Comparison of ENCODE assay signal across 10 mouse cellular contexts in genomic region chr5:148131458-148132131, GRCm38 (mm10).
A peak's percentile ranks its signal among the peaks of the same experiment; 100 is the strongest.
DNase-seq lines count a peak whose midpoint lies in the region; ATAC-seq and TF ChIP-seq lines count a peak whose summit lies in the region.
"Had no signal": no experiment of that assay in that cellular context is flagged by ENCODE, and none has a peak within 500 bp of the region (broad histone marks: within the 10 kb centered on the region; RNA-seq: fewer than 3 reads in every experiment).

No protein-coding gene starts in this region.

- no peaks in the 10 kb centered on the region for H3K9me3 ChIP-seq in embryonic facial prominence, embryonic 14.5 days (ENCODE audit: control insufficient read depth, low read length)
- no peaks in the 10 kb centered on the region for H3K9me3 ChIP-seq in embryonic facial prominence, embryonic 10.5 days
- H3K9me3 ChIP-seq in limb, embryonic 14.5 days (ENCODE audit: control insufficient read depth, low read length): no peaks in the 10 kb centered on the region
- no peaks in the 10 kb centered on the region for H3K9me3 ChIP-seq in limb, embryonic 10.5 days (replicated peaks)
- H3K9me3 ChIP-seq in hindbrain, embryonic 13.5 days: no peaks in the 10 kb centered on the region
- H3K9me3 ChIP-seq in kidney, embryonic 14.5 days (ENCODE audit: control insufficient read depth, low read length): no peaks in the 10 kb centered on the region
- H3K9me3 ChIP-seq: embryonic facial prominence, embryonic 13.5 days had no signal

- H3K27ac ChIP-seq in embryonic facial prominence, embryonic 14.5 days (replicated peaks; ENCODE audit: low read depth, low read length): peak overlapping the region; percentile 29; the same call in 1 of the 2 replicates
- H3K27ac ChIP-seq in embryonic facial prominence, embryonic 10.5 days (replicated peaks): no peak overlapping the region
- H3K27ac ChIP-seq in limb, embryonic 14.5 days (replicated peaks; ENCODE audit: low read depth, low read length): no peak overlapping the region
- no peak overlapping the region for H3K27ac ChIP-seq in limb, embryonic 10.5 days
- H3K27ac ChIP-seq in hindbrain, embryonic 13.5 days: peak overlapping the region; percentile 69
- no peak overlapping the region for H3K27ac ChIP-seq in kidney, embryonic 14.5 days (ENCODE audit: low read depth, low read length)

- 41% methylated on average over 10 of the region's 10 CpGs for WGBS in embryonic facial prominence, embryonic 14.5 days
- WGBS in embryonic facial prominence, embryonic 10.5 days: 73% methylated on average over 10 of the region's 10 CpGs
- 63% methylated on average over 10 of the region's 10 CpGs for WGBS in limb, embryonic 14.5 days
- WGBS in limb, embryonic 10.5 days: 73% methylated on average over 10 of the region's 10 CpGs
- 68% methylated on average over 10 of the region's 10 CpGs for WGBS in hindbrain, embryonic 13.5 days
- 78% methylated on average over 10 of the region's 10 CpGs for WGBS in kidney, embryonic 14.5 days

- no peak overlapping the region for H3K4me2 ChIP-seq in embryonic facial prominence, embryonic 14.5 days (ENCODE audit: low read depth, low read length)
- H3K4me2 ChIP-seq in limb, embryonic 14.5 days (replicated peaks; ENCODE audit: low read depth, low read length, severe bottlenecking): no peak overlapping the region
- H3K4me2 ChIP-seq in hindbrain, embryonic 13.5 days: no peak overlapping the region
- H3K4me2 ChIP-seq in myocyte (ENCODE audit: low read depth): peak overlapping the region; percentile 42
- no peak overlapping the region for H3K4me2 ChIP-seq in kidney, embryonic 14.5 days (replicated peaks; ENCODE audit: low read depth, low read length)
- H3K4me2 ChIP-seq: embryonic facial prominence, embryonic 13.5 days had no signal

- peak; percentile 42; the same call in 1 of the 2 replicates for ATAC-seq in embryonic facial prominence, embryonic 14.5 days (ENCODE audit: low read depth)
- peak; percentile 57; the same call in 1 of the 2 replicates for ATAC-seq in limb, embryonic 14.5 days (ENCODE audit: low FRiP score, low read depth)
- ATAC-seq in hindbrain, embryonic 13.5 days (ENCODE audit: low FRiP score): no peak
- ATAC-seq in kidney, embryonic 14.5 days (ENCODE audit: low FRiP score, low TSS enrichment): no peak

- H3K9ac ChIP-seq in embryonic facial prominence, embryonic 14.5 days (ENCODE audit: low read depth, low read length): no peak overlapping the region
- no peak overlapping the region for H3K9ac ChIP-seq in limb, embryonic 14.5 days (ENCODE audit: low read depth, low read length, severe bottlenecking)
- H3K9ac ChIP-seq in hindbrain, embryonic 13.5 days: no peak overlapping the region
- H3K9ac ChIP-seq in kidney, embryonic 14.5 days (ENCODE audit: low read depth, low read length): no peak overlapping the region
- H3K9ac ChIP-seq: embryonic facial prominence, embryonic 13.5 days had no signal

- no peaks in the 10 kb centered on the region; the same call in 1 of the 2 replicates for H3K4me1 ChIP-seq in embryonic facial prominence, embryonic 14.5 days (ENCODE audit: control insufficient read depth, insufficient read depth, low read length)
- peaks cover 22% of the 10 kb centered on the region for H3K4me1 ChIP-seq in embryonic facial prominence, embryonic 10.5 days
- no peaks in the 10 kb centered on the region for H3K4me1 ChIP-seq in limb, embryonic 14.5 days (ENCODE audit: control insufficient read depth, insufficient read depth, low read length)
- peaks cover 13% of the 10 kb centered on the region for H3K4me1 ChIP-seq in limb, embryonic 10.5 days
- peaks cover 30% of the 10 kb centered on the region for H3K4me1 ChIP-seq in hindbrain, embryonic 13.5 days (replicated peaks)
- no peaks in the 10 kb centered on the region for H3K4me1 ChIP-seq in kidney, embryonic 14.5 days (ENCODE audit: control insufficient read depth, insufficient read depth, low read length)

- no peak overlapping the region for H3ac ChIP-seq in myocyte (ENCODE audit: control insufficient read depth, insufficient read length)

- no peak for TF ChIP-seq POLR2A in limb, embryonic 14.5 days (IDR thresholded peaks at IDR 0.05; ENCODE audit: borderline replicate concordance, extremely low read depth, insufficient read depth, insufficient read length)
- TF ChIP-seq POLR2A in myocyte (IDR thresholded peaks at IDR 0.05; ENCODE audit: insufficient read length, low read depth): no peak

- H3K36me3 ChIP-seq in embryonic facial prominence, embryonic 14.5 days (ENCODE audit: control insufficient read depth, insufficient read depth, low read length): no peaks in the 10 kb centered on the region
- H3K36me3 ChIP-seq in embryonic facial prominence, embryonic 10.5 days (replicated peaks): no peaks in the 10 kb centered on the region
- H3K36me3 ChIP-seq in limb, embryonic 14.5 days (ENCODE audit: control insufficient read depth, insufficient read depth, low read length): no peaks in the 10 kb centered on the region
- no peaks in the 10 kb centered on the region for H3K36me3 ChIP-seq in limb, embryonic 10.5 days
- no peaks in the 10 kb centered on the region for H3K36me3 ChIP-seq in hindbrain, embryonic 13.5 days
- H3K36me3 ChIP-seq in myocyte (ENCODE audit: control insufficient read depth, insufficient read depth): no peaks in the 10 kb centered on the region
- H3K36me3 ChIP-seq in kidney, embryonic 14.5 days (ENCODE audit: control insufficient read depth, insufficient read depth, low read length): no peaks in the 10 kb centered on the region
- H3K36me3 ChIP-seq: embryonic facial prominence, embryonic 13.5 days had no signal

- no peaks in the 10 kb centered on the region for H3K27me3 ChIP-seq in embryonic facial prominence, embryonic 14.5 days (replicated peaks; ENCODE audit: control insufficient read depth, insufficient read depth, low read length)
- no peaks in the 10 kb centered on the region for H3K27me3 ChIP-seq in embryonic facial prominence, embryonic 10.5 days (replicated peaks; ENCODE audit: low read depth, poor library complexity, severe bottlenecking)
- H3K27me3 ChIP-seq in limb, embryonic 14.5 days (ENCODE audit: control insufficient read depth, insufficient read depth, low read length): no peaks in the 10 kb centered on the region
- H3K27me3 ChIP-seq in limb, embryonic 10.5 days (ENCODE audit: low read depth, poor library complexity, severe bottlenecking): no peaks in the 10 kb centered on the region
- H3K27me3 ChIP-seq in hindbrain, embryonic 13.5 days: no peaks in the 10 kb centered on the region
- H3K27me3 ChIP-seq in myocyte (ENCODE audit: control insufficient read depth, insufficient read depth, insufficient read length): no peaks in the 10 kb centered on the region
- H3K27me3 ChIP-seq in kidney, embryonic 14.5 days (ENCODE audit: control insufficient read depth, insufficient read depth, low read length): no peaks in the 10 kb centered on the region
- H3K27me3 ChIP-seq: embryonic facial prominence, embryonic 13.5 days; Patski had no signal

- H3K4me3 ChIP-seq in embryonic facial prominence, embryonic 14.5 days (ENCODE audit: low read depth, low read length): no peak overlapping the region
- no peak overlapping the region for H3K4me3 ChIP-seq in embryonic facial prominence, embryonic 10.5 days
- H3K4me3 ChIP-seq in limb, embryonic 14.5 days (replicated peaks; ENCODE audit: low read length): no peak overlapping the region
- no peak overlapping the region for H3K4me3 ChIP-seq in limb, embryonic 10.5 days
- no peak overlapping the region for H3K4me3 ChIP-seq in hindbrain, embryonic 13.5 days
- no peak overlapping the region for H3K4me3 ChIP-seq in myocyte
- no peak overlapping the region for H3K4me3 ChIP-seq in kidney, embryonic 14.5 days (ENCODE audit: low read length)
- H3K4me3 ChIP-seq: embryonic facial prominence, embryonic 13.5 days had no signal

- no peaks in the 10 kb centered on the region for H3K79me2 ChIP-seq in myocyte (ENCODE audit: control insufficient read depth, insufficient read depth)

- DNase-seq in embryonic facial prominence, embryonic 14.5 days (ENCODE audit: low spot score): peak; percentile 83
- DNase-seq in embryonic facial prominence, embryonic 10.5 days (ENCODE audit: low spot score): no peak
- peak; percentile 48 for DNase-seq in limb, embryonic 14.5 days (ENCODE audit: low spot score)
- DNase-seq in limb, embryonic 10.5 days (ENCODE audit: low spot score): no peak
- DNase-seq in layer of hippocampus, adult 9-11 months: no peak

TF ChIP-seq in myocyte, 11 proteins besides CTCF, POLR2A, EP300 and RAD21:
- TF ChIP-seq MYOG (IDR thresholded peaks at IDR 0.05; ENCODE audit: control insufficient read depth in 1 of 3, insufficient read depth in 1 of 3, insufficient read length in 2 of 3, low read depth in 2 of 3) (no peak), MYOD1 (IDR thresholded peaks at IDR 0.05; ENCODE audit: control insufficient read depth in 1 of 3, insufficient read length in 2 of 3, low read depth in 2 of 3) (no peak), USF1 (IDR thresholded peaks at IDR 0.05; ENCODE audit: low read depth) (no peak), E2F4 (IDR thresholded peaks at IDR 0.05; ENCODE audit: insufficient read depth) (no peak), SRF (IDR thresholded peaks at IDR 0.05; ENCODE audit: control insufficient read depth, insufficient read length, low read depth) (no peak)

Comparison
In these comparisons a context has a peak if more than half of its experiments do, and no peak if none do; other contexts are left out.
1. DNase-seq: peak in embryonic facial prominence, embryonic 14.5 days (single experiment) and limb, embryonic 14.5 days (single experiment); none in embryonic facial prominence, embryonic 10.5 days (single experiment), limb, embryonic 10.5 days (single experiment) and layer of hippocampus, adult 9-11 months (single experiment).
2. H3K27ac ChIP-seq: peak in embryonic facial prominence, embryonic 14.5 days (single experiment) and hindbrain, embryonic 13.5 days (single experiment); none in embryonic facial prominence, embryonic 10.5 days (single experiment), limb, embryonic 14.5 days (single experiment), limb, embryonic 10.5 days (single experiment) and kidney, embryonic 14.5 days (single experiment).
3. ATAC-seq: peak in embryonic facial prominence, embryonic 14.5 days (single experiment) and limb, embryonic 14.5 days (single experiment); none in hindbrain, embryonic 13.5 days (single experiment) and kidney, embryonic 14.5 days (single experiment).